Mouse (Mus musculus): ENCODE data around the gene Kcnmb4. TPM values are rescaled to one million over a fixed set of nuclear protein-coding genes. Genes with fewer than 3 reads are reported as not detected.

Kcnmb4 gene
- polyA plus RNA-seq, 1 experiment from 2014 or later = 13.4 TPM

DNA sequence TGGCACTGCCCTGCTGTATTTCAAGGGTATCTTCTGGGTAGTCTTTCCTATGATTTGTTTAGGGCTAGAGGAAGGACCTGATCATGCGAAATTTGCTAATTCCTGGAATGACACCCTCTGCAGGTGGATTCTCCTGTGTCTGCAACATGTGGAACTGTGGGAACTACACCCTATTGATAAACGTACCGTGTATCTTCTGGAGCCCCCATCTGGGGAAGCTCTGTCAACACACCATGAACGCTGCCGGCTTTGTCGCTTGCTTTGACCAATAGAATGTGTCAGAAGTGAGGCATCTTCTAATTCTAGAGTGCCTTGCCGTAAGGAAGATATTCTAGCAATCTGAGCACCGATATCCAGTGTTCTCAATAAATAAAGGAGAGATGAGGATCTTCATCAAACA lies 28.9 kb downstream of the Kcnmb4 start:
- Histone ChIP-seq H3K36me3 (peaks cover 15% of the 10 kb centered on the region), H3K27me3 (ENCODE audit: low read depth, poor library complexity, severe bottlenecking) (no peaks in the 10 kb centered on the region), H3K27ac (no peak overlapping the region), H3K4me3 (no peak overlapping the region), H3K9me3 (replicated peaks) (no peaks in the 10 kb centered on the region), H3K4me1 (peaks cover 11% of the 10 kb centered on the region)
- 96% methylated on average over 8 of the region's 8 CpGs for WGBS
- DNase-seq (ENCODE audit: low spot score) = no peak

- no peak for DNase-seq (ENCODE audit: low spot score)
- no peaks in the 10 kb centered on the region for H3K27me3 ChIP-seq (ENCODE audit: low read depth, poor library complexity, severe bottlenecking)
- H3K4me1 ChIP-seq = peaks cover 11% of the 10 kb centered on the region
- peaks cover 16% of the 10 kb centered on the region for H3K36me3 ChIP-seq
- WGBS = 94% methylated on average over 10 of the region's 10 CpGs
- H3K4me3 ChIP-seq = no peak overlapping the region
- no peaks in the 10 kb centered on the region for H3K9me3 ChIP-seq (replicated peaks)
- no peak overlapping the region for H3K27ac ChIP-seq
These were observed 29.3 kb downstream of the Kcnmb4 start for GRCm38 (mm10) chr10:116444371-116444770.

DNA sequence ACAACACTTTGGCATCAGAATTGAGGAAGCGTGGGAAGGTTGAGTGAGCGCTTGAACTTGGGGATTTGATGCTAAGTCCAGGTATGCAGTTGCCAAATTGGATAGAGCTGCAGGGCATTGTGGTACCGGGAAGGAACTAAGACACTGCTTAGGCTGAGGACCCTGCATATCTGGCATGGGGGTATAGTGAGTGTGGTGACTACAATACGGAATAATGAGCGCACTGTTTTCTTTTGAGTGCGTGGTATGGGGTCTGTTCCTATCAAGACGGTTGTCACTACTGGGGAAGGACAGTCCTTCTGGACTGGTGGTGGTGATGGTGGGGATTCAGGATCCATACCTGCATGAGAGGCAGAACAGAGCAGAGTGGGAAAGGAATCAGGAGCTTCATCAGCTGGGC lies 32.7 kb downstream of the Kcnmb4 start:
- H3K4me1 ChIP-seq = peaks cover 3% of the 10 kb centered on the region; the same call in 1 of the 2 replicates
- H3K9me3 ChIP-seq (replicated peaks) = no peaks in the 10 kb centered on the region
- H3K27ac ChIP-seq = no peak overlapping the region
- no peak overlapping the region for H3K4me3 ChIP-seq
- DNase-seq (ENCODE audit: low spot score) = no peak
- 98% methylated on average over 7 of the region's 7 CpGs for WGBS
- H3K36me3 ChIP-seq = peaks cover 25% of the 10 kb centered on the region
- H3K27me3 ChIP-seq (ENCODE audit: low read depth, poor library complexity, severe bottlenecking) = no peaks in the 10 kb centered on the region

GRCm38 (mm10) chr10:116440088-116440487 lies 33.6 kb downstream of the Kcnmb4 start:
- peaks cover 22% of the 10 kb centered on the region for H3K36me3 ChIP-seq
- H3K27ac ChIP-seq = no peak overlapping the region
- WGBS = 95% methylated on average over 10 of the region's 10 CpGs
- no peaks in the 10 kb centered on the region for H3K9me3 ChIP-seq (replicated peaks)
- peaks cover 3% of the 10 kb centered on the region; the same call in 1 of the 2 replicates for H3K4me1 ChIP-seq
- no peaks in the 10 kb centered on the region for H3K27me3 ChIP-seq (ENCODE audit: low read depth, poor library complexity, severe bottlenecking)
- DNase-seq (ENCODE audit: low spot score) = no peak
- H3K4me3 ChIP-seq = no peak overlapping the region

DNA sequence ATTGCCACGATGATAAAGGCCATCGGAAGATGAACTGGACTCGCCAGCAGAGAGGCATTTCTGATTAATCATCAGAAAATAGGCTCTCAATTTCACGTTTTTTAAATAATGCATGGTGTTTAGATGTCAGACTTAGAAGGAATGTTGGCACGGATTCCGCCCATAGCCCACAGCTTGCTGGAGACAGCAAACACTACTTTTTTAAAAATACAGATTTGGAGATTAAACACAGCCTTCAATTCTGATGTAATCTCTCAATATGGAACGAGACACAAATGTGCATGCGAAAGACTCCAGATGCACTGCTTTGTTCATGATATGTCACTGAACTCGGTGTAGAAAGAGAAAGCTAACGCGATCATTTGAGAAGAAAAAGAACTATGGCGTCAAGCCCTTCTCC lies 38.2 kb downstream of the Kcnmb4 start:
- 96% methylated on average over 12 of the region's 12 CpGs for WGBS
- DNase-seq (ENCODE audit: low spot score) = no peak
- Histone ChIP-seq H3K4me3 (no peak overlapping the region), H3K4me1 (peaks cover 7% of the 10 kb centered on the region), H3K27ac (no peak overlapping the region), H3K27me3 (ENCODE audit: low read depth, poor library complexity, severe bottlenecking) (no peaks in the 10 kb centered on the region), H3K36me3 (peaks cover 11% of the 10 kb centered on the region), H3K9me3 (replicated peaks) (no peaks in the 10 kb centered on the region)

GRCm38 (mm10) chr10:116432421-116432820 lies 41.3 kb downstream of the Kcnmb4 start:
- H3K27me3 ChIP-seq (ENCODE audit: low read depth, poor library complexity, severe bottlenecking) = no peaks in the 10 kb centered on the region
- H3K36me3 ChIP-seq = peaks cover 12% of the 10 kb centered on the region
- no peak overlapping the region for H3K27ac ChIP-seq
- 93% methylated on average over 7 of the region's 7 CpGs for WGBS
- DNase-seq (ENCODE audit: low spot score) = no peak
- H3K9me3 ChIP-seq (replicated peaks) = no peaks in the 10 kb centered on the region
- H3K4me3 ChIP-seq = no peak overlapping the region
- H3K4me1 ChIP-seq = peaks cover 12% of the 10 kb centered on the region

DNA sequence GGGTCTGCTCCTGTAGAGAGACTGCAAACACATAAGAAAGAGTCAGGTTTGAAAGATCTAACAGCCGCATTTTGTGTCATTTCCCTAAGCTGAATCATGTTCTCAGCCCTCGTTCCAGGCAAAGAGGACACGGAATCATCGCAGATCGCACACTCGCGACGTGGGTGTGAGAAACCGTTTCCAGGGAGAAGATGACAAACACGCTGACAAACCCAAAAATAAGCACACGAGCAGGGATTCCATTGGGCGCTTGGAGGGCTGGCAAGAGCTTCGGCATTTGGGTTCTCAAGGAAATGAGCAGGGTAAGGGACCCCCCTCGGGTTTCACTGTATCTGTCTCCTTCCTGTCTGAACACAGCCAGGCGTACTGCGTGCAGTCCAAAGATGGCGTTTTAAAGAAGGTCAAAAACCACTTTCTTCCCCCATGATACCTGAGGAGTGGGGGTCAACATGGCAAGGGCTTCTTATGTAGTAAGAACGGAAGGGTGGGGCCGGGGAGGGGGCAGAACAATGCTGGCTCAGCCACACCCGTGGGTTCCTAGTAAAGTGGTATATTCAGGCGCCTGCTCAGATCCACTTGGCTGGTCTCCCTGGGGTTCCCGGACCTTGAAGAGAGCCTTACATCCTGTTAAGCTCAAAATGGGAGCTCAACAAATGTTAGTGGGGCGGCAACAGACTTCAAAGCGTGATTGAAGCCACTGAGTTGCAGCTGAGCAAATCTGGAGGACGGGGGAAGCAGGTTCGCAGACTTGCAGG lies 45.5 kb downstream of the Kcnmb4 start:
- DNase-seq (ENCODE audit: low spot score) = no peak
- Histone ChIP-seq H3K4me3 (no peak overlapping the region), H3K9me3 (replicated peaks) (no peaks in the 10 kb centered on the region), H3K27me3 (ENCODE audit: low read depth, poor library complexity, severe bottlenecking) (no peaks in the 10 kb centered on the region), H3K4me1 (peaks cover 4% of the 10 kb centered on the region), H3K27ac (no peak overlapping the region), H3K36me3 (peaks cover 12% of the 10 kb centered on the region)
- WGBS = 93% methylated on average over 26 of the region's 26 CpGs

DNA sequence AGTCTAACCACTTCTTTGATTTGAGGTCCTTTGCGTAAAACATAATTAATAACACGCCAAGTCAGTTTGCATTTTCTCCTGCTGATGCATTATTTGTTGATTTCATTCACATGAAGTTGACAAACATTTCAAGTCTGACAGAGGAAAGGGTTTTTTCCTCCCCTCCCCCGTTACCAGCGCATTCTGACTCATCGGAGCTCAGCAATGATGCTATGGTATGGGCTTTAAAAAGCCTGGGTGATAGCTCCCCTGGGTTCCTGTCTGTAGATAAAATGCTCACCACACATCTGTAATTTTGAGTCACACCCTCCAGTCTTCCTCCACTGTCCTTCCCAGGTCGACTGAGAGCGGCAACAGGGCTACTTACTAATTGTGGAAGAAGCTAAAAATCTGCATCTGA lies 47.5 kb downstream of the Kcnmb4 start:
- Histone ChIP-seq H3K27me3 (ENCODE audit: low read depth, poor library complexity, severe bottlenecking) (no peaks in the 10 kb centered on the region), H3K27ac (no peak overlapping the region), H3K9me3 (replicated peaks) (no peaks in the 10 kb centered on the region), H3K36me3 (peaks cover 12% of the 10 kb centered on the region), H3K4me3 (no peak overlapping the region), H3K4me1 (peaks cover 4% of the 10 kb centered on the region)
- 83% methylated on average over 7 of the region's 7 CpGs for WGBS
- DNase-seq (ENCODE audit: low spot score) = no peak

GRCm38 (mm10) chr10:116424921-116425320 lies 48.8 kb downstream of the Kcnmb4 start:
- 93% methylated on average over 6 of the region's 6 CpGs for WGBS
- no peaks in the 10 kb centered on the region for H3K27me3 ChIP-seq (ENCODE audit: low read depth, poor library complexity, severe bottlenecking)
- H3K4me3 ChIP-seq = no peak overlapping the region
- H3K4me1 ChIP-seq = peaks cover 4% of the 10 kb centered on the region
- H3K27ac ChIP-seq = no peak overlapping the region
- DNase-seq (ENCODE audit: low spot score) = no peak
- peaks cover 12% of the 10 kb centered on the region for H3K36me3 ChIP-seq
- no peaks in the 10 kb centered on the region for H3K9me3 ChIP-seq (replicated peaks)

DNA sequence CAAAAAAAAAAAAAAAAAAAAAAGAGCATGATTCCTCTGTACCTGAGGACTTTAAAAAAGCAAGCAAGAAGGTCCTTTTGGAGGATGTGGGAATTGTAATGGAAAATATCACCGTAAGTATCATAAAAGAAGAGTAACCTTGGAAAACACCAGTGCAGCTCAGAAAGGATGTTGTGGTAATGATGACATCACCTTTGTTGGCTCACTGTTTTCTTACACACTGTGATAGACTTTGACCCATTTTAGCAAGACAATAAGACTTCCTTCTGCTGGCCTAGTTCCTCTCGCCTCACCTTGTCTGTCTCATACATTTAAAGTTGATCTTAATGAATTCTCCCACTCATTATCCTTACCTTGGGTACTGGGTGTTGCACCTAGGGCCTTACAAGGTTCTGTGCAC lies 51.1 kb downstream of the Kcnmb4 start:
- H3K36me3 ChIP-seq = peaks cover 1% of the 10 kb centered on the region
- no peak overlapping the region for H3K4me3 ChIP-seq
- 90% methylated on average over 2 of the region's 2 CpGs for WGBS
- no peaks in the 10 kb centered on the region for H3K9me3 ChIP-seq (replicated peaks)
- no peaks in the 10 kb centered on the region for H3K27me3 ChIP-seq (ENCODE audit: low read depth, poor library complexity, severe bottlenecking)
- no peak for DNase-seq (ENCODE audit: low spot score)
- no peaks in the 10 kb centered on the region for H3K4me1 ChIP-seq
- H3K27ac ChIP-seq = no peak overlapping the region

GRCm38 (mm10) chr10:116420976-116421375 lies 52.7 kb downstream of the Kcnmb4 start:
- no peak for DNase-seq (ENCODE audit: low spot score)

DNA sequence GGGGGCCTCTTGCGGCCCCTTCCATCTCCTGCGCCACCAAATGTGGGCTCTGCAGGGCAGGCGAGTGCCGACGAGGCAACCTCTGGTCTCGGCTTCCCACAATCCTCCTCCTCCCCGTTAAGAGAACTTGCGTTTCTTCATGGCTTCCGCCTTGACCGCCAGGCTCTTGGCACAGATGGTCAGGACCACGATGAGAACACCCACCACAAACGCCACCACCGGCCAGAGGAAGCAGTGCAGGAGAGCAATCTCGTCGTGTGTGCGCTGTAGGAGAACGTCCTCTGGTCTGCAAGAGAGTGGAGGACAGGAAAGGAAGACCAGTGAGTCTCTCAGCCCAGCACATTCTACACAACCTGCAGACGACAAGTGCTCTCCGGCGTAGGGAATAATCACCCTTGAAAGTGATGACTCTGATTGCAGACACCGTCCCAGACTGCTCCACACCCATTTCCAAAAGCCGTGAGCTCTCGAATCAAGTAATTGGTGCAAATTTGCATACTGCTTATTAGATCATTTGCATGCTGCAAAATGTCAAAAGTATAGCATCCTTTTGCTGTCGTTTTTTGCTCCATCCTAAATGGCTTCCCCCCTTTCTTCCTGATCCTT lies 55.5 kb downstream of the Kcnmb4 start:
- WGBS = 80% methylated on average over 24 of the region's 24 CpGs
- DNase-seq (ENCODE audit: low spot score) = no peak
- Histone ChIP-seq H3K9me3 (replicated peaks) (no peaks in the 10 kb centered on the region), H3K27me3 (ENCODE audit: low read depth, poor library complexity, severe bottlenecking) (no peaks in the 10 kb centered on the region), H3K4me3 (no peak overlapping the region), H3K27ac (no peak overlapping the region), H3K36me3 (no peaks in the 10 kb centered on the region; the same call in 1 of the 2 replicates), H3K4me1 (0 out of 2 replicates have a peak, but pooled peaks cover 5% of the 10 kb centered on the region)

More at GRCm38 (mm10) chr10:116420976-116421375, 52.7 kb downstream of the Kcnmb4 start:
- no peak overlapping the region for H3K4me3 ChIP-seq
- no peaks in the 10 kb centered on the region; the same call in 1 of the 2 replicates for H3K36me3 ChIP-seq
- H3K9me3 ChIP-seq (replicated peaks) = no peaks in the 10 kb centered on the region
- no peaks in the 10 kb centered on the region for H3K27me3 ChIP-seq (ENCODE audit: low read depth, poor library complexity, severe bottlenecking)
- 0 out of 2 replicates have a peak, but pooled peaks cover 5% of the 10 kb centered on the region for H3K4me1 ChIP-seq
- WGBS = 86% methylated on average over 6 of the region's 6 CpGs
- no peak overlapping the region for H3K27ac ChIP-seq

- no peak overlapping the region for H3K4me3 ChIP-seq
- no peaks in the 10 kb centered on the region for H3K9me3 ChIP-seq (replicated peaks)
- H3K4me1 ChIP-seq = 0 out of 2 replicates have a peak, but pooled peaks cover 5% of the 10 kb centered on the region
- no peak for DNase-seq (ENCODE audit: low spot score)
- H3K36me3 ChIP-seq = no peaks in the 10 kb centered on the region; the same call in 1 of the 2 replicates
- no peaks in the 10 kb centered on the region for H3K27me3 ChIP-seq (ENCODE audit: low read depth, poor library complexity, severe bottlenecking)
- H3K27ac ChIP-seq = no peak overlapping the region
- 82% methylated on average over 5 of the region's 5 CpGs for WGBS
These were observed 57.0 kb downstream of the Kcnmb4 start for GRCm38 (mm10) chr10:116416726-116417125.
